Mouse (Mus musculus): ENCODE data around the gene Lrrc15. TPM values are rescaled to one million over a fixed set of nuclear protein-coding genes. Genes with fewer than 3 reads are reported as not detected.

The Lrrc15 gene
- polyA plus RNA-seq, 1 experiment = 0.06 TPM

DNA sequence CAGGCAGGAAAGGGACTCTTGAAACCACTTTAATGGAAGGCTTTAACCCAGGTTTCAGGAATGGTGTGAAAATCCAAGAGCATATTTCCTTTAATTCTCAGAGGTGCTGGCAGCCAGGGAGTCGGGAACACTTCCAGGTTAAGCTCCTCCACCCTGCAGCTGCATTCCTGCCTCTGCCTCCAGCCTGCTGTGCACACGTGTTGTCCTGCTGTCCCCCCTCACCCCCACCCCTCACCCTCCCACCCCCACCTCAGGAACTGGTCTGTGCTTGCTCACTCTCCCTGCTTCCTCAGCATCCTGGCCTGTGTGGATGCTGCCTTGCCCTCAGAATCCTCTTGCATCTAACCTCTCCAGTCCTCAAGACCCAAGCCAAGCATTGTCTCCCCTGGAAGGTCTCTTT is 41.4 kb downstream of the Lrrc15 start:
- Histone ChIP-seq H3K4me1 (ENCODE audit: control insufficient read depth, insufficient read depth, low read length) (no peaks in the 10 kb centered on the region; the same call in 1 of the 2 replicates), H3K27ac (ENCODE audit: control insufficient read depth, insufficient read depth, low read depth, low read length) (no peak overlapping the region), H3K36me3 (ENCODE audit: control insufficient read depth, insufficient read depth, low read length) (no peaks in the 10 kb centered on the region), H3K27me3 (ENCODE audit: control insufficient read depth, insufficient read depth, low read length) (no peaks in the 10 kb centered on the region), H3K4me3 (ENCODE audit: control insufficient read depth, low read depth, low read length) (no peak overlapping the region)
- TF ChIP-seq POLR2A (IDR thresholded peaks at IDR 0.05; ENCODE audit: control insufficient read depth, low read depth, low read length) (no peak), CTCF (IDR thresholded peaks at IDR 0.05; ENCODE audit: control insufficient read depth, insufficient read depth, insufficient replicate concordance, low read depth, low read length) (no peak)

DNA sequence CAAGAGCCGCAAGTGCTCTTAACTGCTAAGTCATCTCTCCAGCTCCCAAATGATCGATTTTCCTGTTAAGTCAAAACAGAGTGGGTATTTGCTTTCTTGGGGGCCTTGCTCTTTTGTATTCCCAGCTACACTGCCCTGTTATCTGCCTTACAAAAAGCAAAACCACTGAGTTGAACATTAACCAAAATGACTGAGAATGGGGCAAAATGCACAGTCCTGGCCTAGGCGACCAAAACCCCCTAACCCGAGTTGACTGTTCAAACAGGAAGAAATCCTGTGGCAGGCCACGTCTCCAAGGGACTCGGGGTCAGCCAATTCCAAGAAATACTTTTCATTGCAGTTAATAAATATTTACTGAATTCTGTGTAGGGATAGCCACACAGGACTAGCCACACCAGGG is 44.3 kb downstream of the Lrrc15 start:
- Histone ChIP-seq H3K27me3 (ENCODE audit: control insufficient read depth, insufficient read depth, low read length) (no peaks in the 10 kb centered on the region), H3K4me1 (ENCODE audit: control insufficient read depth, insufficient read depth, low read length) (peaks cover 3% of the 10 kb centered on the region; the same call in 1 of the 2 replicates), H3K27ac (ENCODE audit: control insufficient read depth, insufficient read depth, low read depth, low read length) (no peak overlapping the region), H3K36me3 (ENCODE audit: control insufficient read depth, insufficient read depth, low read length) (no peaks in the 10 kb centered on the region), H3K4me3 (ENCODE audit: control insufficient read depth, low read depth, low read length) (no peak overlapping the region)
- no peak for TF ChIP-seq CTCF (IDR thresholded peaks at IDR 0.05; ENCODE audit: control insufficient read depth, insufficient read depth, insufficient replicate concordance, low read depth, low read length)
- no peak for TF ChIP-seq POLR2A (IDR thresholded peaks at IDR 0.05; ENCODE audit: control insufficient read depth, low read depth, low read length)

DNA sequence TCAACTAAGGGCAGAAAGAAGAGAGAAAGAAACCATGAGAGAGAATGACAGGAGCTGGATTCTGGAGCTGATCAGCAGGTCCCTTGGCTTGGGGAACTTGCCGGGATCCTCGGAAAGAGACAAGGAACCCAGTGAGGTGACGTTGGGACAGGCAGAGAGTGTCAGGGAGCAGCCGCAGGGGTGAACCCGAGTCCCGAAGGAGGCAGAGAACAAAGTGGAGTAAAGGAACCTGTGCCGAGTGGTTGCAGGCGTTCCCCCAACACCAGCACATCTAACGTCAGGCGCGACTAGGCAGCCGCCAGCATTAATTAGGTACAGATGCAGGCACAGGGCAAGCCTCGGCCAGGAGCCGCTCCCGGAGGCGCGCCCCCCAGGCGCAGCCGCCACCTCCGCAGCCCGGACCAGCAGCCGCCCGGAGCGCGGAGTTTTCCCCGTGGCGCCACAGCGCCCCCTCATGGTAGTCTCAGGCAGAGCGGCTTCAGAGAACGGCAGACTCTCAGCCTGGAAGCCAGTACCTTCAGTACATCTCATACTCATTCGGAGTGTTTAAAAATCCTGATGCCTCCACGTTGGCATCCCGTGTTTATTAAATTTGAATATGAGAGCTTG is 46.9 kb downstream of the Lrrc15 start:
- Histone ChIP-seq H3K27me3 (ENCODE audit: control insufficient read depth, insufficient read depth, low read length) (no peaks in the 10 kb centered on the region), H3K36me3 (ENCODE audit: control insufficient read depth, insufficient read depth, low read length) (no peaks in the 10 kb centered on the region), H3K27ac (ENCODE audit: control insufficient read depth, insufficient read depth, low read depth, low read length) (no peak overlapping the region), H3K4me1 (ENCODE audit: control insufficient read depth, insufficient read depth, low read length) (peaks cover 5% of the 10 kb centered on the region; the same call in 1 of the 2 replicates), H3K4me3 (ENCODE audit: control insufficient read depth, low read depth, low read length) (peak overlapping the region; percentile 74)
- TF ChIP-seq POLR2A (IDR thresholded peaks at IDR 0.05; ENCODE audit: control insufficient read depth, low read depth, low read length) (no peak), CTCF (IDR thresholded peaks at IDR 0.05; ENCODE audit: control insufficient read depth, insufficient read depth, insufficient replicate concordance, low read depth, low read length) (peak; percentile 95)

DNA sequence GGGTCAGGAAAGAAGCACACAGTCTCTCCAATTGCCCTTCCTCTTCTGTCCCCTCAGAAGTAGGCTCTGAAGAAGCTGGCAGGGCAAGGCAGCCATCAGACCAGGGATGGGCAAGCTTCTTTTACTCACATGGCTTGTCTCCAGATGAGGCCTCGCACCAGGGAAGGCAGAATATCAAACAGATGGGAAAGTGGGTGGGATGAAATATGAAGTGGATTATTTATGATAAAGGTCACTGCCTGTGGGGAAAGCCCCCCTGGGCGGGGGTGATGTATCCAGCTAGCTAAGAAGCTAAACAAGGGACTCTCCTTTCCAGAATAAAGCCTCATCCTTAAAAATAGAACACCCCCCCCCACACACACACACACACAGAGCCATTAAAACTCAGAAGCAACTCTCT is 47.5 kb downstream of the Lrrc15 start:
- TF ChIP-seq CTCF (IDR thresholded peaks at IDR 0.05; ENCODE audit: control insufficient read depth, insufficient read depth, insufficient replicate concordance, low read depth, low read length) = no peak
- no peak for TF ChIP-seq POLR2A (IDR thresholded peaks at IDR 0.05; ENCODE audit: control insufficient read depth, low read depth, low read length)
- Histone ChIP-seq H3K27me3 (ENCODE audit: control insufficient read depth, insufficient read depth, low read length) (no peaks in the 10 kb centered on the region), H3K36me3 (ENCODE audit: control insufficient read depth, insufficient read depth, low read length) (no peaks in the 10 kb centered on the region), H3K27ac (ENCODE audit: control insufficient read depth, insufficient read depth, low read depth, low read length) (no peak overlapping the region), H3K4me1 (ENCODE audit: control insufficient read depth, insufficient read depth, low read length) (peaks cover 5% of the 10 kb centered on the region; the same call in 1 of the 2 replicates), H3K4me3 (ENCODE audit: control insufficient read depth, low read depth, low read length) (no peak overlapping the region)

DNA sequence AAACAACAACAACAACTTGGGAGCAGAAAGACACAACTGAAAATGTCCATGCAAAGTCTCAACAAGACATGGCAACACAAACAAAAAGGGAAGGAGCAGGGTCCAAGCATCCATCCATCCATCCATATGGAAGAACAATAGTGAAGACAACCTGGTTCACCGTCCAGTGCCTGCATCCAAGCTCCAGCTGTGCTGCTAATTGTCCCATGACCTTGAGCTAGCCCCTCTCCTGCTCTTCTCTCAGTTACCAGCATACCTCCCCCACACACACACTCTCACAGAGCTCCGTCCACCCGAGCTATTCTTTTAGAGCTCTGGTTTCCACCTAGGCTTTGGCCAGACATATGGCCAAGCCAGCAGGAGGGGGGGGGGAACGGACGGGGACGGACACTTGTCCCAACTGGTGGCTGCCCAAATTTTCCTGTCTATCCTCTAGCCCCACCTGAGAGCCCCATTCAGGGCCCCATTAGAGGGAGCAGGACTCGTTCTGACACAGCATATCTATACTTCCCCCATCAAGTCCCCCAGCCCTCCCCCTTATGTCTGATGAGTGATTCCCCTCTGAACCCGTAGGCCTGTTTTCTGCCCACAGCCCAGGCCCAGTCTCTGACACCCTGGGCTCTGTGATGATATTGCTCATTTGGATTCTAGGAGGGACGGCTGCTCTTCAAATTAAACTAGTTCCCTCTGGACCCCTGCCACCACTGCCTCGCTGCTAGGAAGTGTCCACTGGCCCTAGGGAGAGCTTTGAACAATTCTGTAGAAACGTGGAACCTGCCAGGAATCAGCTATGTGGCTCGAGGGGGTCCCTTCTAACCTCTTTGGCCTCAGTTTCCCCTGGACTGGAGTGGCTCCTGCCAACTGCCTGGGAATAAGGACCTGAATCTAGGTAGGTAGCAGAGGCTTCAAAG is 48.2 kb downstream of the Lrrc15 start:
- H3K36me3 ChIP-seq (ENCODE audit: control insufficient read depth, insufficient read depth, low read length) = no peaks in the 10 kb centered on the region
- no peak overlapping the region for H3K4me3 ChIP-seq (ENCODE audit: control insufficient read depth, low read depth, low read length)
- no peak overlapping the region for H3K27ac ChIP-seq (ENCODE audit: control insufficient read depth, insufficient read depth, low read depth, low read length)
- H3K27me3 ChIP-seq (ENCODE audit: control insufficient read depth, insufficient read depth, low read length) = no peaks in the 10 kb centered on the region
- H3K4me1 ChIP-seq (ENCODE audit: control insufficient read depth, insufficient read depth, low read length) = peaks cover 5% of the 10 kb centered on the region; the same call in 1 of the 2 replicates
- no peak for TF ChIP-seq POLR2A (IDR thresholded peaks at IDR 0.05; ENCODE audit: control insufficient read depth, low read depth, low read length)
- TF ChIP-seq CTCF (IDR thresholded peaks at IDR 0.05; ENCODE audit: control insufficient read depth, insufficient read depth, insufficient replicate concordance, low read depth, low read length) = no peak

DNA sequence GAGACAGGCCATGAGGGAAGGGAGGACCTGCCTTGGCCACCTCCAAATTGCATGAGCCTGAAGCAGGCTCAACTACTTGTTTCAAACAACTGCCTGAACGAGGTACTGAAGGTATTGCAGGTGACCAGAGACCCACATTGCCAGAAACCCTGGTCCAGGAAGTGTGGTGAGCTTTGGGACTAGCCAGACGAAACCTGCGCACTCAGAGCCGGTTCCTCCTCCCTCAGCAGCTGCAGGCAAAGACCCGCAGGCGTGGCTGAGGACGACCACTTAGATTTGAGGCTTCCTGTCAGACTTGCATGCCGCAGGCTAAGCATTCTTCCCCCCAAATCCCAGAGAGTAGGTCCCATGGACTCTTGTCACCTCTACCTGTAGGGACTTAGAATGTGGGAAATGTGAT is 49.0 kb downstream of the Lrrc15 start:
- Histone ChIP-seq H3K27me3 (ENCODE audit: control insufficient read depth, insufficient read depth, low read length) (no peaks in the 10 kb centered on the region), H3K27ac (ENCODE audit: control insufficient read depth, insufficient read depth, low read depth, low read length) (no peak overlapping the region), H3K4me3 (ENCODE audit: control insufficient read depth, low read depth, low read length) (no peak overlapping the region), H3K4me1 (ENCODE audit: control insufficient read depth, insufficient read depth, low read length) (peaks cover 5% of the 10 kb centered on the region; the same call in 1 of the 2 replicates), H3K36me3 (ENCODE audit: control insufficient read depth, insufficient read depth, low read length) (no peaks in the 10 kb centered on the region)
- no peak for TF ChIP-seq CTCF (IDR thresholded peaks at IDR 0.05; ENCODE audit: control insufficient read depth, insufficient read depth, insufficient replicate concordance, low read depth, low read length)
- no peak for TF ChIP-seq POLR2A (IDR thresholded peaks at IDR 0.05; ENCODE audit: control insufficient read depth, low read depth, low read length)

DNA sequence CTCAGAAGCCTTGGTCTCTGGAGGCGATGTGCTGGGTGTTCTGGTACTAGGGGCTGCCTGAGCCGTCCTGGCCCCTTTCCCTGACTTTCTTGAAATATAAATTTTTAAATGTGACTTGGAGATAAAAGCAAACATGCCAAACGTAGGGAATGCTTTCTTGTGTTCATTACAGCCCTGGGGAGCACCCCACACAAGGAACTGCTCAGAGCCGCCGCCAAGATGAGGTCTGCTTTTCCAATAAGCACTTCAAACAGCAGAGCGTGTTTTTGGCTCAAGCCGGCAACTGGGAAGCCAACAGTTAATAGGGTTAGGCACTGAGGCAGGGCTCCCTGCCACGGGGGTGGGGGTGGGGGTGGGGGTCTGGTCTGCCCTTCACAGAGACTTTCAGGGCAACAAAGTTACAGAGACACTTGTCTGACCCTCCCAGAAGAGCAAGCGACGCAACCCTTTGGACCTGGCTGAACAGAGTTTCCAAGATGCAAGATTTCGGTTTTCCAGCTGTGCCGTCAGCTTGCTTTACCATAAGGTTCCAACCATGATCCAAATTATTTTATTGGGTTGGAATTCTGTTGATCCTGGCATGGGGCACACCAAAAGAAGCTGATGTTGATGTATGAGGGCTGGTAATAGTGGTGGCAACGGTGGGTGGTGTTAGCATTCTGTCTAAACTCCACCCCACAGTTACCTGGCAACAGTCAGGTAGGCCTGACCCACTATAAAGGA is 51.0 kb downstream of the Lrrc15 start:
- Histone ChIP-seq H3K4me3 (ENCODE audit: control insufficient read depth, low read depth, low read length) (no peak overlapping the region), H3K4me1 (ENCODE audit: control insufficient read depth, insufficient read depth, low read length) (peaks cover 5% of the 10 kb centered on the region; the same call in 1 of the 2 replicates), H3K36me3 (ENCODE audit: control insufficient read depth, insufficient read depth, low read length) (no peaks in the 10 kb centered on the region), H3K27me3 (ENCODE audit: control insufficient read depth, insufficient read depth, low read length) (no peaks in the 10 kb centered on the region), H3K27ac (ENCODE audit: control insufficient read depth, insufficient read depth, low read depth, low read length) (no peak overlapping the region)
- TF ChIP-seq POLR2A (IDR thresholded peaks at IDR 0.05; ENCODE audit: control insufficient read depth, low read depth, low read length) = no peak
- TF ChIP-seq CTCF (IDR thresholded peaks at IDR 0.05; ENCODE audit: control insufficient read depth, insufficient read depth, insufficient replicate concordance, low read depth, low read length) = no peak

All from testis, adult 2 months (tissue).